Mouse (Mus musculus): ENCODE results near the gene Tbx6. TPM values are rescaled to one million over a fixed set of nuclear protein-coding genes. Genes with fewer than 3 reads are reported as not detected.

Tbx6 gene
- total and polyA plus RNA-seq, 3 experiments: 0.12 to 0.15 TPM; not detected in 1

GRCm38 (mm10) chr7:126776598-126777057, 4.7 kb upstream of the Tbx6 start, which contains the start of gene Ypel3:
Gene Ypel3 (plus strand): TSS chr7:126776955.
- H3K36me3 ChIP-seq (ENCODE audit: control insufficient read depth in 1 of 2, insufficient read depth in 2 of 2, low read length in 2 of 2): peaks cover 0 to 14% of the 10 kb centered on the region in 2 experiments; a peak in 2 of 4 replicates
- no peaks in the 10 kb centered on the region; the same call in 1 of the 2 replicates for H3K79me2 ChIP-seq (ENCODE audit: control insufficient read depth, insufficient read depth, low read length, poor library complexity)
- peak; percentile 95 for DNase-seq (ENCODE audit: low read depth, low spot score)
- peak within 1 kb of the TSS; percentile 61 for H3K9ac ChIP-seq (ENCODE audit: control insufficient read depth, low read depth, low read length, poor library complexity, severe bottlenecking)
- H3K27ac ChIP-seq (ENCODE audit: control insufficient read depth, low read depth, low read length): peak within 1 kb of the TSS; percentile 60
- no peaks in the 10 kb centered on the region for H3K27me3 ChIP-seq (ENCODE audit: control insufficient read depth in 1 of 2, insufficient read depth in 2 of 2, low read length in 2 of 2)
- no peaks in the 10 kb centered on the region for H3K9me3 ChIP-seq (replicated peaks; ENCODE audit: insufficient read depth, low read length)
- H3K4me3 ChIP-seq (ENCODE audit: control insufficient read depth in 1 of 2, insufficient read depth in 1 of 2, low read depth in 2 of 2, low read length in 2 of 2): peak within 1 kb of the TSS; percentile 45 to 54
- peaks cover 7 to 24% of the 10 kb centered on the region in 2 experiments for H3K4me1 ChIP-seq (ENCODE audit: control insufficient read depth in 1 of 2, insufficient read depth in 2 of 2, low read length in 2 of 2)
- TF ChIP-seq MAX (IDR thresholded peaks at IDR 0.05; ENCODE audit: low read length) (peak; percentile 63), USF2 (IDR thresholded peaks at IDR 0.05; ENCODE audit: borderline replicate concordance in 1 of 2, insufficient read depth in 1 of 2, low read depth in 1 of 2, low read length in 2 of 2) (no peak), RCOR1 (IDR thresholded peaks at IDR 0.05; ENCODE audit: low read depth, low read length) (peak; percentile 91), RAD21 (IDR thresholded peaks at IDR 0.05; ENCODE audit: low read depth, low read length) (no peak), ETS1 (IDR thresholded peaks at IDR 0.05; ENCODE audit: low read depth, low read length) (peak; percentile 84), KAT2A (conservative IDR thresholded peaks at IDR 0.05; ENCODE audit: low read depth, low read length) (0 out of 2 replicates have a peak, but pooled peaks have one; percentile 40), NRF1 (IDR thresholded peaks at IDR 0.05; ENCODE audit: insufficient read depth, low read depth, low read length, poor library complexity, severe bottlenecking) (peak; percentile 51), CTCF (IDR thresholded peaks at IDR 0.05 in 2 of 3, conservative IDR thresholded peaks at IDR 0.05 in 1 of 3; ENCODE audit: control insufficient read depth in 1 of 3, insufficient read depth in 1 of 3, low read depth in 2 of 3, low read length in 3 of 3, poor library complexity in 1 of 3, severe bottlenecking in 1 of 3) (no peak), MYC (IDR thresholded peaks at IDR 0.05; ENCODE audit: low read depth, low read length) (peak; percentile 80; the same call in 1 of the 2 replicates), TAL1 (IDR thresholded peaks at IDR 0.05; ENCODE audit: low read length) (peak; percentile 50), GABPA (IDR thresholded peaks at IDR 0.05; ENCODE audit: low read depth, low read length) (no peak), CHD1 (IDR thresholded peaks at IDR 0.05; ENCODE audit: low read depth, low read length) (no peak), CHD2 (IDR thresholded peaks at IDR 0.05; ENCODE audit: low read length) (peak; percentile 78), POLR2AphosphoS2 (IDR thresholded peaks at IDR 0.05; ENCODE audit: low read length) (no peak), USF1 (IDR thresholded peaks at IDR 0.05; ENCODE audit: low read depth, low read length) (no peak), NELFE (IDR thresholded peaks at IDR 0.05; ENCODE audit: low read depth, low read length) (peak; percentile 43; the same call in 1 of the 2 replicates), ZMIZ1 (IDR thresholded peaks at IDR 0.05; ENCODE audit: low read depth, low read length) (no peak; the same call in 1 of the 2 replicates), ZNF384 (IDR thresholded peaks at IDR 0.05; ENCODE audit: low read depth, low read length) (no peak), GATA1 (IDR thresholded peaks at IDR 0.05; ENCODE audit: low read depth, low read length) (peak; percentile 72), POLR2AphosphoS5 (IDR thresholded peaks at IDR 0.05; ENCODE audit: borderline replicate concordance, low read depth, low read length) (no peak), BHLHE40 (IDR thresholded peaks at IDR 0.05; ENCODE audit: borderline replicate concordance, low read depth, low read length) (peak; percentile 78), SIN3A (IDR thresholded peaks at IDR 0.05; ENCODE audit: low read length) (peak; percentile 90), EP300 (IDR thresholded peaks at IDR 0.05; ENCODE audit: low read depth in 1 of 2, low read length in 2 of 2) (peak; percentile 39 to 64), TBP (IDR thresholded peaks at IDR 0.05; ENCODE audit: low read depth, low read length) (no peak), ZKSCAN1 (IDR thresholded peaks at IDR 0.05; ENCODE audit: low read depth, low read length) (no peak), UBTF (IDR thresholded peaks at IDR 0.05; ENCODE audit: borderline replicate concordance, insufficient read depth, low read depth, low read length) (0 out of 2 replicates have a peak, but pooled peaks have one; percentile 64), JUND (IDR thresholded peaks at IDR 0.05; ENCODE audit: low read depth, low read length) (no peak), MAFK (IDR thresholded peaks at IDR 0.05; ENCODE audit: borderline replicate concordance, low read depth, low read length) (no peak), MEF2A (IDR thresholded peaks at IDR 0.05; ENCODE audit: extremely low read depth, insufficient replicate concordance, low read depth, low read length, poor library complexity, severe bottlenecking) (no peak), HCFC1 (IDR thresholded peaks at IDR 0.05; ENCODE audit: low read depth, low read length) (peak; percentile 79), ZC3H11A (IDR thresholded peaks at IDR 0.05; ENCODE audit: low read depth, low read length) (no peak), MYB (IDR thresholded peaks at IDR 0.05; ENCODE audit: low read depth, low read length) (no peak), TCF12 (IDR thresholded peaks at IDR 0.05; ENCODE audit: low read depth, low read length) (peak; percentile 64), MAZ (IDR thresholded peaks at IDR 0.05; ENCODE audit: low read depth, low read length) (peak; percentile 87), POLR2A (IDR thresholded peaks at IDR 0.05; ENCODE audit: control insufficient read depth in 1 of 2, insufficient read depth in 1 of 2, low read depth in 1 of 2, low read length in 2 of 2, poor library complexity in 1 of 2) (peak in 1 of 2 experiments; percentile 31; a peak in 1 of 4 replicates), ELF1 (IDR thresholded peaks at IDR 0.05; ENCODE audit: low read depth, low read length) (peak; percentile 77), SMC3 (IDR thresholded peaks at IDR 0.05; ENCODE audit: low read depth, low read length) (no peak)
